Mouse (Mus musculus) embryonic facial prominence, embryonic 14.5 days (tissue): ENCODE data around the gene Smyd1. TPM values are rescaled to one million over a fixed set of nuclear protein-coding genes. Genes with fewer than 3 reads are reported as not detected.

Experiments used
- ATAC-seq: fragments of 200-750 bp; cut with Nextera tagmentation; 2 replicates; pipeline ENCODE4 v1.8.0; 2017; ENCODE audit warnings: low read depth, moderate number of reproducible peaks, moderate TSS enrichment
- DNase-seq: peaks from one replicate; pipeline ENCODE4 v3.0.0-alpha.2; 2015; ENCODE audit warnings: low spot score
- H3K27ac ChIP-seq: fragments of 300-500 bp; sonication (generic); replicated peaks from 2 replicates; pipeline ENCODE4 v1.5.1; 2014; ENCODE audit warnings: low read depth, mild to moderate bottlenecking, low read length, moderate library complexity
- H3K27me3 ChIP-seq: fragments of 300-500 bp; sonication (generic); replicated peaks from 2 replicates; pipeline ENCODE4 v1.6.1; 2014; ENCODE audit warnings: low read length; ENCODE audit not compliant: control insufficient read depth, insufficient read depth
- H3K36me3 ChIP-seq: fragments of 300-500 bp; sonication (generic); 2 replicates; pipeline ENCODE4 v1.6.1; 2014; ENCODE audit warnings: low read length, mixed read lengths; ENCODE audit not compliant: control insufficient read depth, insufficient read depth
- H3K4me1 ChIP-seq: fragments of 300-500 bp; sonication (generic); 2 replicates; pipeline ENCODE4 v1.6.1; 2014; ENCODE audit warnings: antibody characterized with exemption, low read length; ENCODE audit not compliant: control insufficient read depth, insufficient read depth
- H3K4me2 ChIP-seq: fragments of 300-500 bp; sonication (generic); 2 replicates; pipeline ENCODE4 v1.6.1; 2014; ENCODE audit warnings: low read depth, mild to moderate bottlenecking, low read length, moderate library complexity, mixed read lengths
- H3K4me3 ChIP-seq: fragments of 300-500 bp; sonication (generic); 2 replicates; pipeline ENCODE4 v1.5.1; 2014; ENCODE audit warnings: low read depth, mild to moderate bottlenecking, low read length
- H3K9ac ChIP-seq: fragments of 300-500 bp; sonication (generic); 2 replicates; pipeline ENCODE4 v1.6.1; 2014; ENCODE audit warnings: low read depth, mild to moderate bottlenecking, low read length, moderate library complexity, mixed read lengths
- H3K9me3 ChIP-seq: fragments of 300-500 bp; sonication (generic); 2 replicates; pipeline ENCODE4 v1.6.1; 2016; ENCODE audit warnings: low read length; ENCODE audit not compliant: control insufficient read depth
- WGBS: fragments of 180-500 bp; shearing (Covaris S2); extraction: QIAGEN DNeasy Blood & Tissue Kit; methylation state at CpG from one replicate; pipeline ENCODE4 v1.1.7; 2014; 5-methylcytosine and 5-hydroxymethylcytosine counted together
- polyA plus RNA-seq: library from polyadenylated mRNA; unstranded; fragments of >200 nt; fragmentation: Nextera tagmentation; extraction: Ambion mirVana; gene quantifications from 2 replicates; pipeline ENCODE4 v1.2.1, GENCODE M21; 2014

Gene Smyd1
- polyA plus RNA-seq, 1 experiment from 2014 or later = 31.5 TPM

GRCm38 (mm10) chr6:71298751-71299150 is 23.3 kb downstream of the Smyd1 start:
- DNase-seq (no peak), ATAC-seq (no peak)
- Histone ChIP-seq H3K27me3 (no peaks in the 10 kb centered on the region), H3K4me2 (no peak overlapping the region), H3K4me3 (no peak overlapping the region), H3K36me3 (no peaks in the 10 kb centered on the region), H3K27ac (no peak overlapping the region), H3K9ac (no peak overlapping the region), H3K4me1 (no peaks in the 10 kb centered on the region), H3K9me3 (no peaks in the 10 kb centered on the region)
- WGBS = 24% methylated on average over 3 of the region's 3 CpGs

- 64% methylated on average over 2 of the region's 2 CpGs for WGBS
- H3K4me1 ChIP-seq = no peaks in the 10 kb centered on the region
- no peaks in the 10 kb centered on the region for H3K9me3 ChIP-seq
- H3K9ac ChIP-seq = no peak overlapping the region
- no peak overlapping the region for H3K27ac ChIP-seq
- H3K4me3 ChIP-seq = no peak overlapping the region
- H3K4me2 ChIP-seq = no peak overlapping the region
- no peaks in the 10 kb centered on the region for H3K27me3 ChIP-seq
- H3K36me3 ChIP-seq = no peaks in the 10 kb centered on the region
- ATAC-seq (no peak), DNase-seq (no peak)
These were observed 24.0 kb downstream of the Smyd1 start for GRCm38 (mm10) chr6:71298051-71298450.

- no peaks in the 10 kb centered on the region for H3K27me3 ChIP-seq
- WGBS = 68% methylated on average over 6 of the region's 6 CpGs
- no peak overlapping the region for H3K9ac ChIP-seq
- H3K9me3 ChIP-seq = no peaks in the 10 kb centered on the region
- H3K4me2 ChIP-seq = no peak overlapping the region
- H3K36me3 ChIP-seq = no peaks in the 10 kb centered on the region
- H3K4me1 ChIP-seq = no peaks in the 10 kb centered on the region
- H3K4me3 ChIP-seq = no peak overlapping the region
- DNase-seq = no peak
- no peak overlapping the region for H3K27ac ChIP-seq
- ATAC-seq = no peak
These were observed 26.7 kb downstream of the Smyd1 start for GRCm38 (mm10) chr6:71295303-71295702.

- no peaks in the 10 kb centered on the region for H3K4me1 ChIP-seq
- no peak overlapping the region for H3K27ac ChIP-seq
- DNase-seq (no peak), ATAC-seq (no peak)
- no peaks in the 10 kb centered on the region for H3K27me3 ChIP-seq
- no peaks in the 10 kb centered on the region for H3K9me3 ChIP-seq
- WGBS = 87% methylated on average over 14 of the region's 14 CpGs
- no peak overlapping the region for H3K4me2 ChIP-seq
- no peaks in the 10 kb centered on the region for H3K36me3 ChIP-seq
- H3K4me3 ChIP-seq = no peak overlapping the region
- H3K9ac ChIP-seq = no peak overlapping the region
These were observed 28.5 kb downstream of the Smyd1 start for GRCm38 (mm10) chr6:71293509-71293908.

GRCm38 (mm10) chr6:71279418-71279817 is 42.6 kb downstream of the Smyd1 start:
- H3K4me1 ChIP-seq = no peaks in the 10 kb centered on the region; the same call in 1 of the 2 replicates
- WGBS = 73% methylated on average over 1 of the region's 1 CpGs

GRCm38 (mm10) chr6:71274621-71275020 is 47.4 kb downstream of the Smyd1 start:
- no peak for ATAC-seq
- peaks cover 3% of the 10 kb centered on the region for H3K4me1 ChIP-seq
- no peak overlapping the region for H3K4me2 ChIP-seq
- H3K9me3 ChIP-seq = no peaks in the 10 kb centered on the region
- no peak overlapping the region for H3K27ac ChIP-seq
- no peak overlapping the region for H3K9ac ChIP-seq
- DNase-seq = no peak
- H3K27me3 ChIP-seq = no peaks in the 10 kb centered on the region
- H3K4me3 ChIP-seq = no peak overlapping the region
- no peaks in the 10 kb centered on the region for H3K36me3 ChIP-seq
- WGBS = 93% methylated on average over 1 of the region's 1 CpGs

More at GRCm38 (mm10) chr6:71279418-71279817, 42.6 kb downstream of the Smyd1 start:
- ATAC-seq (no peak), DNase-seq (no peak)
- H3K9me3 ChIP-seq = no peaks in the 10 kb centered on the region
- no peak overlapping the region for H3K27ac ChIP-seq
- no peak overlapping the region for H3K9ac ChIP-seq
- H3K36me3 ChIP-seq = peaks cover 6% of the 10 kb centered on the region
- no peak overlapping the region for H3K4me3 ChIP-seq
- H3K4me2 ChIP-seq = no peak overlapping the region
- no peaks in the 10 kb centered on the region for H3K27me3 ChIP-seq

- H3K4me3 ChIP-seq = no peak overlapping the region
- H3K27ac ChIP-seq = no peak overlapping the region
- H3K4me1 ChIP-seq = peaks cover 3% of the 10 kb centered on the region
- no peak for DNase-seq
- no peak for ATAC-seq
- 81% methylated on average over 1 of the region's 1 CpGs for WGBS
- H3K36me3 ChIP-seq = no peaks in the 10 kb centered on the region
- no peak overlapping the region for H3K9ac ChIP-seq
- no peaks in the 10 kb centered on the region for H3K9me3 ChIP-seq
- H3K27me3 ChIP-seq = no peaks in the 10 kb centered on the region
- H3K4me2 ChIP-seq = no peak overlapping the region
These were observed 48.3 kb downstream of the Smyd1 start for GRCm38 (mm10) chr6:71273715-71274114.

- H3K4me3 ChIP-seq = peak overlapping the region; percentile 92
- H3K27ac ChIP-seq = peak overlapping the region; percentile 96
- DNase-seq = peak; percentile 43
- no peak for ATAC-seq
- H3K36me3 ChIP-seq = no peaks in the 10 kb centered on the region
- under 1% methylated on average over 11 of the region's 11 CpGs for WGBS
- H3K4me2 ChIP-seq = peak overlapping the region; percentile 60
- H3K4me1 ChIP-seq = peaks cover 3% of the 10 kb centered on the region
- H3K9me3 ChIP-seq = no peaks in the 10 kb centered on the region
- peak overlapping the region; percentile 98 for H3K9ac ChIP-seq
- no peaks in the 10 kb centered on the region for H3K27me3 ChIP-seq
These were observed 49.7 kb downstream of the Smyd1 start for GRCm38 (mm10) chr6:71272316-71272741.
